Mouse (Mus musculus) ES-E14 (cell line): Measurements from ENCODE around the gene Mettl14. TPM values are rescaled to one million over a fixed set of nuclear protein-coding genes. Genes with fewer than 3 reads are reported as not detected.
A peak's percentile ranks its signal among the peaks of the same experiment; 100 is the strongest.

Experiments
- DNase-seq: peaks from one replicate; pipeline ENCODE4 v3.0.0-alpha.2; 2013; ENCODE audit warnings: low read depth, low spot score
- H3K27ac ChIP-seq: 2 replicates; pipeline ENCODE4 v1.5.1; 2012; ENCODE audit warnings: low read depth, mild to moderate bottlenecking, low read length, moderate library complexity, mixed read lengths; ENCODE audit not compliant: poor library complexity, insufficient read depth, severe bottlenecking
- H3K36me3 ChIP-seq: 2 replicates; pipeline ENCODE4 v1.6.1; 2012; ENCODE audit warnings: mild to moderate bottlenecking, low read length, moderate library complexity, mixed read lengths; ENCODE audit not compliant: control insufficient read depth, poor library complexity, insufficient read depth, severe bottlenecking
- H3K4me1 ChIP-seq, 2 experiments: fragments of 150-350 bp in 1 of 2; sonication (generic) in 1 of 2; 2 replicates each; pipeline ENCODE4 v1.6.1; 2012; ENCODE audit warnings: low read length in 2 of 2, mild to moderate bottlenecking in 1 of 2, mixed read lengths in 1 of 2; ENCODE audit not compliant: control insufficient read depth in 2 of 2, insufficient read depth in 2 of 2, poor library complexity in 1 of 2
- H3K4me3 ChIP-seq, 2 experiments: fragments of 150-350 bp in 1 of 2; sonication (generic) in 1 of 2; 2 replicates each; pipeline ENCODE4 v1.5.1; 2012; ENCODE audit warnings: low read length in 2 of 2, low read depth in 1 of 2, mild to moderate bottlenecking in 1 of 2, mixed read lengths in 1 of 2; ENCODE audit not compliant: insufficient read depth in 1 of 2, poor library complexity in 1 of 2, severe bottlenecking in 1 of 2
- H3K9ac ChIP-seq: 2 replicates; pipeline ENCODE4 v1.6.1; 2012; ENCODE audit warnings: low read depth, mild to moderate bottlenecking, low read length, mixed read lengths; ENCODE audit not compliant: poor library complexity, insufficient read depth, severe bottlenecking
- H3K9me3 ChIP-seq: fragments of 150-350 bp; sonication (generic); 2 replicates; pipeline ENCODE4 v1.6.1; 2012; ENCODE audit warnings: low read depth, mild to moderate bottlenecking, low read length; ENCODE audit not compliant: control insufficient read depth, insufficient read depth
- CHD2 ChIP-seq: IDR thresholded peaks from 2 replicates; pipeline ENCODE4 v1.6.1; 2014; ENCODE audit warnings: mild to moderate bottlenecking, low read depth, low read length, inconsistent platforms
- HCFC1 ChIP-seq: IDR thresholded peaks from 2 replicates; pipeline ENCODE4 v1.6.1; 2012; ENCODE audit warnings: low read length, inconsistent platforms, borderline replicate concordance; ENCODE audit not compliant: insufficient read depth
- MAFK ChIP-seq: IDR thresholded peaks from 2 replicates; pipeline ENCODE4 v1.6.1; 2014; ENCODE audit warnings: mild to moderate bottlenecking, low read depth, low read length, inconsistent platforms; ENCODE audit not compliant: insufficient read depth
- ZC3H11A ChIP-seq: IDR thresholded peaks from 2 replicates; pipeline ENCODE4 v1.6.1; 2012; ENCODE audit warnings: low read depth, mild to moderate bottlenecking, inconsistent platforms, low read length, borderline replicate concordance
- ZNF384 ChIP-seq: IDR thresholded peaks from 2 replicates; pipeline ENCODE4 v1.6.1; 2012; ENCODE audit warnings: low read depth, low read length, inconsistent platforms
- in situ Hi-C, 2 experiments: fragments of 600-800 bp; cut with MboI; formaldehyde crosslinking; loops; one replicate each; pipeline ENCODE4 v1.15.1; 2025; ENCODE audit warnings: low sequenced_read_pairs in 2 of 2, inconsistent platforms in 1 of 2; ENCODE audit not compliant: unreplicated experiment in 2 of 2
- total RNA-seq: library from RNA; depleted of rRNA; stranded (reverse); fragments of 300-350 nt; gene quantifications from 2 replicates; pipeline ENCODE4 v1.2.3, GENCODE M21; 2012

Gene Mettl14
- total RNA-seq, 1 experiment: 12.4 TPM

GRCm38 (mm10) chr3:123385118-123385485, 806 bp downstream of the Mettl14 start:
- in situ Hi-C loops: no loop called here
- Histone ChIP-seq H3K27ac (0 out of 2 replicates have a peak overlapping the region, but pooled peaks have one; percentile 8), H3K36me3 (peaks cover 4% of the 10 kb centered on the region), H3K9me3 (no peaks in the 10 kb centered on the region), H3K9ac (peak overlapping the region; percentile 100), H3K4me3 (peak overlapping the region; percentile 90 to 100), H3K4me1 (peaks cover 0 to 2% of the 10 kb centered on the region in 2 experiments; a peak in 1 of 4 replicates)
- DNase-seq: no peak
- TF ChIP-seq CHD2: no peak
- no peak for TF ChIP-seq HCFC1
- no peak for TF ChIP-seq ZC3H11A
- no peak for TF ChIP-seq MAFK
- no peak for TF ChIP-seq ZNF384

GRCm38 (mm10) chr3:123384435-123384834, 1.5 kb downstream of the Mettl14 start:
- Histone ChIP-seq H3K36me3 (peaks cover 4% of the 10 kb centered on the region), H3K9me3 (no peaks in the 10 kb centered on the region), H3K9ac (no peak overlapping the region; the same call in 1 of the 2 replicates), H3K27ac (no peak overlapping the region), H3K4me3 (peak overlapping the region in 1 of 2 experiments; percentile 90; a peak in 1 of 4 replicates), H3K4me1 (peaks cover 0 to 2% of the 10 kb centered on the region in 2 experiments; a peak in 1 of 4 replicates)
- DNase-seq: no peak
- TF ChIP-seq ZC3H11A: no peak
- no peak for TF ChIP-seq ZNF384
- no peak for TF ChIP-seq CHD2
- no peak for TF ChIP-seq MAFK
- in situ Hi-C loops: no loop called here

GRCm38 (mm10) chr3:123376562-123376961, 9.3 kb downstream of the Mettl14 start:
- in situ Hi-C loops: no loop called here
- Histone ChIP-seq H3K9me3 (no peaks in the 10 kb centered on the region), H3K27ac (no peak overlapping the region), H3K9ac (no peak overlapping the region), H3K4me3 (no peak overlapping the region), H3K4me1 (peaks cover 0 to 2% of the 10 kb centered on the region in 2 experiments; a peak in 2 of 4 replicates), H3K36me3 (peaks cover 8% of the 10 kb centered on the region)
- DNase-seq: no peak
- TF ChIP-seq ZNF384 (no peak), MAFK (no peak)

- in situ Hi-C loops: no loop called here
- peaks cover 0 to 8% of the 10 kb centered on the region in 2 experiments; a peak in 3 of 4 replicates for H3K4me1 ChIP-seq
- no peak for TF ChIP-seq HCFC1
- peak; percentile 27; the same call in 1 of the 2 replicates for TF ChIP-seq ZC3H11A
- TF ChIP-seq MAFK: no peak
- no peak for TF ChIP-seq CHD2
- no peak for TF ChIP-seq ZNF384
Observed at GRCm38 (mm10) chr3:123371766-123372535, 14.0 kb downstream of the Mettl14 start.

More at GRCm38 (mm10) chr3:123371766-123372535, 14.0 kb downstream of the Mettl14 start:
- H3K27ac ChIP-seq: no peak overlapping the region
- H3K9me3 ChIP-seq: no peaks in the 10 kb centered on the region
- peaks cover 10% of the 10 kb centered on the region for H3K36me3 ChIP-seq
- no peak overlapping the region for H3K4me3 ChIP-seq
- H3K9ac ChIP-seq: peak overlapping the region; percentile 50; the same call in 1 of the 2 replicates
- peak; percentile 95 for DNase-seq
